26 mouse cellular contexts compared by ENCODE assay signal in the genomic region with DNA sequence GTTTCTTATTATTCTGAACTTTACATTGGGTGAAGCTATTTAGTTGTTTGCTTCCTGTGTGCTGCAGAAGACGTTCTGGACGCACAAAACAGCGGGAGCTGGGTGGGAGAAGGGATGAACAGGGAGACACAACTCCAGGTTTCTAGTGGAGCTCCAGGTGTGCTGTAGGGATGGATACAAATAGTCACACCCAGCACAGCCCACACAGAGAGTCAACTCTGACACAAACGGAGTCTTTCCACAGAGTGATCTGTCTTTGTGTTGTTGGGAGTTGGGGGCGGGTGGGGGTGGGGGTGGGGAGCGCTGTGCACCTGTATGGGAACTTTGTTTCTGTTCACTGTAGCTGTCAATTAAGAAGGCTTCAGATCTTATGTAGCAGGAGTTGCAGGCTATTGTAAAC. TPM values are rescaled to one million over a fixed set of nuclear protein-coding genes. Genes with fewer than 3 reads are reported as not detected.
"Had no signal": no experiment of that assay in that cellular context is flagged by ENCODE, and none has a peak within 500 bp of the region (broad histone marks: within the 10 kb centered on the region; RNA-seq: fewer than 3 reads in every experiment).

No protein-coding gene starts in this region.

- H3K27ac ChIP-seq: limb, embryonic 12.5 days; limb, embryonic 15.5 days; liver, embryonic 14.5 days; macrophage; midbrain, embryonic 12.5 days; midbrain, embryonic 15.5 days; neural tube, embryonic 13.5 days; stomach, postnatal 0 days had no signal

- H3K4me1 ChIP-seq: midbrain, embryonic 15.5 days had no signal

- H3K36me3 ChIP-seq: limb, embryonic 12.5 days; limb, embryonic 15.5 days; midbrain, embryonic 12.5 days; midbrain, embryonic 15.5 days; neural tube, embryonic 13.5 days had no signal

- ATAC-seq: intestine, embryonic 16.5 days; liver, postnatal 0 days; lung, postnatal 0 days; midbrain, embryonic 15.5 days had no signal

- DNase-seq: left cerebral cortex, postnatal 4 days; liver, postnatal 0 days; lung, embryonic 14.5 days; retina, postnatal 1 day; right cerebral cortex, postnatal 25 days had no signal

- H3K4me3 ChIP-seq: limb, embryonic 12.5 days; limb, embryonic 15.5 days; midbrain, embryonic 12.5 days; midbrain, embryonic 15.5 days; myocyte; neural tube, embryonic 13.5 days had no signal

- H3K27me3 ChIP-seq: limb, embryonic 15.5 days had no signal

- H3K9ac ChIP-seq: limb, embryonic 12.5 days; limb, embryonic 15.5 days; liver, embryonic 14.5 days; liver, postnatal 0 days; lung, embryonic 14.5 days; midbrain, embryonic 12.5 days; midbrain, embryonic 15.5 days had no signal

- H3K9me3 ChIP-seq: limb, embryonic 12.5 days; limb, embryonic 15.5 days; midbrain, embryonic 12.5 days; midbrain, embryonic 15.5 days; neural tube, embryonic 13.5 days had no signal

- H3K4me2 ChIP-seq: limb, embryonic 12.5 days; limb, embryonic 15.5 days; liver, embryonic 11.5 days; lung, embryonic 14.5 days; midbrain, embryonic 12.5 days; midbrain, embryonic 15.5 days; neural tube, embryonic 13.5 days had no signal

RNA-seq across cellular contexts. Expression of a gene that starts 7.9 kb away (rescaled TPM):
- total RNA-seq: neutrophil, adult 5-6 weeks had no signal

RNA-seq across cellular contexts. Expression of a gene that starts 12.8 kb away (rescaled TPM):
- total RNA-seq: monocyte, adult 5-6 weeks had no signal

RNA-seq across cellular contexts. Expression of a gene that starts 51.9 kb away (rescaled TPM):
- total RNA-seq: layer of hippocampus, adult 18-20 months; layer of hippocampus, postnatal 14 days; left cerebral cortex, adult 8-10 months; left cerebral cortex, postnatal 14 days; left cerebral cortex, postnatal 4 days; megakaryocyte, adult 5-6 weeks; monocyte, adult 5-6 weeks; neutrophil, adult 5-6 weeks had no signal
- polyA plus RNA-seq: limb, embryonic 15.5 days; liver, embryonic 14.5 days; liver, postnatal 0 days; lung, embryonic 14.5 days; macrophage; midbrain, embryonic 12.5 days; neural tube, embryonic 13.5 days; spleen, adult 2 months; stomach, embryonic 14.5 days had no signal
